Comparison of ENCODE assay signal across 10 mouse cellular contexts in the genomic region with DNA sequence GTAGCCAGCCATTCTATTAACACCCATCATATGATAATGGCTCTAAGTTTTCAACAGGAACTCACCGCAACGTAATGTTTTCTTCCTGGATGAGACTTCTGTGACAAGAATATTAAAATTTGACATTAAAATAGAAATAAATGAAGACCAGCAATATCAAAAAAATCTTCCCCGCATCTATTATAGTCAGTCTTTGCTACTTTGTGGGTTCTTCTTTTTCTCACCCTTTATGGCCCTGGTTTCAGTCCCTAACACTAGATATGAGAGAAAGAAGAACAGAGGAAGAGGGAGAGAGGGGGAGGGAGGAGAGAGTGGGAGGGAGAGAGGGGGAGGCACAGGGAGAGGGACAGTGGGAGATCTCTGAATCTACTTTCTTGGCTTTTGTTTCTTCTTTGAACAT. TPM values are rescaled to one million over a fixed set of nuclear protein-coding genes. Genes with fewer than 3 reads are reported as not detected.
DNase-seq lines count a peak whose midpoint lies in the region; ATAC-seq and TF ChIP-seq lines count a peak whose summit lies in the region.
"Had no signal": no experiment of that assay in that cellular context is flagged by ENCODE, and none has a peak within 500 bp of the region (broad histone marks: within the 10 kb centered on the region; RNA-seq: fewer than 3 reads in every experiment).

A gene (minus strand): TSS at position 101 of the 400 bp plus-strand sequence.

- H3K4me1 ChIP-seq in embryonic fibroblast, embryonic 13.5 days (ENCODE audit: control insufficient read depth, insufficient read depth, low read length) = no peaks in the 10 kb centered on the region
- H3K4me1 ChIP-seq in cerebellum, adult 2 months (ENCODE audit: control insufficient read depth, insufficient read depth, low read length) = no peaks in the 10 kb centered on the region
- H3K4me1 ChIP-seq: liver, embryonic 12.5 days had no signal

- intact Hi-C loops in left cerebral cortex, postnatal 10 days (cut with DNase I) = no loop called here
- intact Hi-C loops in left cerebral cortex, postnatal 25 days (cut with DNase I) = no loop called here
- intact Hi-C loops in heart, postnatal 14 days (cut with DNase I) = no loop called here

- TF ChIP-seq CTCF in embryonic fibroblast, embryonic 13.5 days (IDR thresholded peaks at IDR 0.05; ENCODE audit: borderline replicate concordance, insufficient read depth, low read length) = no peak
- TF ChIP-seq CTCF in cerebellum, adult 2 months (IDR thresholded peaks at IDR 0.05; ENCODE audit: borderline replicate concordance, insufficient read depth, low read depth, low read length) = no peak

- no peak within 1 kb of the TSS for H3K27ac ChIP-seq in embryonic fibroblast, embryonic 13.5 days (ENCODE audit: insufficient read depth, low read length)
- H3K27ac ChIP-seq in cerebellum, adult 2 months (ENCODE audit: insufficient read depth, low read length) = no peak within 1 kb of the TSS
- H3K27ac ChIP-seq: liver, embryonic 12.5 days had no signal

- no peak for ATAC-seq in inflammation-experienced regulatory T-cells, adult 6 months
- ATAC-seq in cerebellum, adult (ENCODE audit: insufficient number of reproducible peaks, low FRiP score, low TSS enrichment) = no peak
- ATAC-seq: liver, embryonic 12.5 days had no signal

- WGBS in cerebellum, adult 2 months = 95% methylated on average over 3 of the region's 3 CpGs

- no peak within 1 kb of the TSS for H3K4me3 ChIP-seq in embryonic fibroblast, embryonic 13.5 days (ENCODE audit: insufficient read depth, low read length)
- no peak within 1 kb of the TSS for H3K4me3 ChIP-seq in cerebellum, adult 2 months (replicated peaks; ENCODE audit: insufficient read depth, low read depth, low read length)
- H3K4me3 ChIP-seq: liver, embryonic 12.5 days had no signal

- TF ChIP-seq POLR2A in embryonic fibroblast, embryonic 13.5 days (IDR thresholded peaks at IDR 0.05; ENCODE audit: low read depth, low read length) = no peak
- TF ChIP-seq POLR2A in cerebellum, adult 2 months (IDR thresholded peaks at IDR 0.05; ENCODE audit: borderline replicate concordance, insufficient read depth, low read length) = no peak

- DNase-seq in left cerebral cortex, postnatal 10 days (ENCODE audit: extremely low spot score in 1 of 2, low spot score in 2 of 2) = no peak
- no peak for DNase-seq in left cerebral cortex, postnatal 25 days (ENCODE audit: low spot score in 2 of 2)
- DNase-seq in adrenal gland, postnatal 25 days = no peak
- DNase-seq in heart, postnatal 14 days = no peak
- no peak for DNase-seq in cerebellum, adult 2 months

- H3K27me3 ChIP-seq in cerebellum, adult 2 months (ENCODE audit: control insufficient read depth, insufficient read depth, low read length) = no peaks in the 10 kb centered on the region
- H3K27me3 ChIP-seq: liver, embryonic 12.5 days had no signal

RNA-seq across cellular contexts. Expression of the gene that starts here (rescaled TPM):
- 10 to 100 TPM; 12.3 to 12.8 TPM for total RNA-seq in left cerebral cortex, postnatal 10 days (2021)
- total RNA-seq in left cerebral cortex, postnatal 25 days (2021) = 1 to 10 TPM; 6.8 to 7.1 TPM
- 21.3 and 25.6 TPM in 2 replicates for total RNA-seq in adrenal gland, postnatal 25 days (2021)
- 24.2 and 29.5 TPM in 2 replicates for polyA plus RNA-seq in embryonic fibroblast, embryonic 13.5 days (2011; ENCODE audit: insufficient read length, low read depth, missing spikeins)
- total RNA-seq in heart, postnatal 14 days (2021) = 100 to 1,000 TPM; 210 to 213 TPM
- under 1 TPM in 1 of 3 experiments, not detected in 2; 0.11 TPM for polyA plus RNA-seq in inflammation-experienced regulatory T-cells, adult 6 months (2017; shearing (Covaris generic))
- polyA plus RNA-seq in cerebellum, adult 2 months (2012; rRNA removed) = 7.3 and 7.9 TPM in 2 replicates
- total RNA-seq: MEL had no signal
